Mouse (Mus musculus): Measurements from ENCODE around the gene Gramd1b.

Gramd1b gene

DNA sequence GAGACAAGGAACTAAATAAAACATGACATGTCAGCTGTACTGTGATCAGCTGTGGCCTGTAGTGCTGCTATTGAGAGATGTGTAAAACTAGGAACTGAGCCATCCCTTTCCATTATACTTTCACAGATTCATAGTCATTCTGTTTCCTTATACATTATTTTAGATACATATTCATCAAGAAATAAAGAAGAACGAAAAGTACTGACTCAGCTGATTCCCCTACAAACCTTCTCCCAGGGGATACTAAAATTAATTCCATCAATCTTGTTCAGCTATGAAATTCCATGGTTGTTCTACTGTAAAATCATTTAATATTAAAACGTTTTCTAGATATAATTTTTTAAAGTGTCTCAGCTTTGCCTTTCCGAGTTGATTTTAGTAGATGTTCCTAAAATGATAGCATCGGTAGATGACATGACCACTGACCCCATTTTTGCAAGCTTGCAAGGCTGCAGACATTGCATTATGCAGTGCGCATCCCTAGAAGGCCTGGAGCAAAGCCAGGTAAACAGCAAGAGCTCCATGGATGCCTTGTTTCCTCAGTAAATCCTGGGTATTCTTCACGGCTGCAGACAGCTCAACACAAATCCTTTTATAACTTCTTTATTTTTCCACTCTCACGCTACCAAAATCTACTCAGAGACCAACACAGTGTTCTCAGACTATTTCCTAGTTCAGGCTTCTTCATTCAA lies 285.1 kb downstream of the Gramd1b start:
- DNase-seq = no peak

- DNase-seq = no peak
These were observed 285.7 kb downstream of the Gramd1b start for GRCm38 (mm10) chr9:40245466-40245865.

All from kidney, adult 8-10 months (tissue).